Mouse (Mus musculus): ENCODE measurements around the gene Papln. TPM values are rescaled to one million over a fixed set of nuclear protein-coding genes. Genes with fewer than 3 reads are reported as not detected.

Gene Papln
- polyA plus RNA-seq, 1 experiment = 0.67 TPM

GRCm38 (mm10) chr12:83811901-83812300 is 48.5 kb downstream of the Papln start:
- H3K9ac ChIP-seq (ENCODE audit: low read depth, poor library complexity, severe bottlenecking) = no peak overlapping the region
- no peaks in the 10 kb centered on the region for H3K9me3 ChIP-seq (replicated peaks; ENCODE audit: control insufficient read depth, insufficient read depth, low read length, poor library complexity, severe bottlenecking)
- no peaks in the 10 kb centered on the region for H3K27me3 ChIP-seq (ENCODE audit: control insufficient read depth, insufficient read depth, low read length, poor library complexity, severe bottlenecking)
- no peak for TF ChIP-seq POLR2A (IDR thresholded peaks at IDR 0.05; ENCODE audit: insufficient read depth, low read length)
- TF ChIP-seq CTCF (IDR thresholded peaks at IDR 0.05; ENCODE audit: low read depth, low read length) = no peak
- TF ChIP-seq EP300 (IDR thresholded peaks at IDR 0.05; ENCODE audit: insufficient read depth, low read depth, low read length) = no peak
- H3K4me1 ChIP-seq (ENCODE audit: control insufficient read depth, insufficient read depth, low read length) = no peaks in the 10 kb centered on the region
- peaks cover 6% of the 10 kb centered on the region for H3K36me3 ChIP-seq (ENCODE audit: control insufficient read depth, insufficient read depth, low read length, poor library complexity, severe bottlenecking)
- no peak overlapping the region for H3K4me3 ChIP-seq (ENCODE audit: low read depth, low read length)
- H3K27ac ChIP-seq (ENCODE audit: insufficient read depth, low read length) = no peak overlapping the region

DNA sequence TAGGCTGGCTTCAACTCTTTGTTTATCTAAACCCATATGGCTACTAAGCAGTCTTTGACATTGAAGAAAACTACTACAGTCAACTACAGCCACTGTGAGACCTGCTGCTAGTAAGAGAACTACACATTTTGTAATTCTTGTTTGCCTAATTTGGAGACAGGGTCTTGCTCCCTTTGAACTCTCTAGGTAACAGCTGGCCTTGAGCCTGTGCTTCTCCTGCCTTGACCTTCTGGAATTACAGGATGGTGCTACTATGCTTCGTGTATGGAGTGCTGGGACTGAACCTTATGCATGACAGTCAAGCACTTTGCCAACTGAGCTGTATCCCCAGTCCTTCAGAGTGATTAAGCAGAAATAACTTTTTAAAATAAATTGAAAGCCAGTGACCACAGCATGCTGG is 53.2 kb downstream of the Papln start:
- H3K27me3 ChIP-seq (ENCODE audit: control insufficient read depth, insufficient read depth, low read length, poor library complexity, severe bottlenecking) = no peaks in the 10 kb centered on the region
- H3K36me3 ChIP-seq (ENCODE audit: control insufficient read depth, insufficient read depth, low read length, poor library complexity, severe bottlenecking) = no peaks in the 10 kb centered on the region
- H3K9ac ChIP-seq (ENCODE audit: low read depth, poor library complexity, severe bottlenecking) = no peak overlapping the region
- H3K4me3 ChIP-seq (ENCODE audit: low read depth, low read length) = no peak overlapping the region
- no peak overlapping the region for H3K27ac ChIP-seq (ENCODE audit: insufficient read depth, low read length)
- H3K9me3 ChIP-seq (replicated peaks; ENCODE audit: control insufficient read depth, insufficient read depth, low read length, poor library complexity, severe bottlenecking) = no peaks in the 10 kb centered on the region
- no peaks in the 10 kb centered on the region for H3K4me1 ChIP-seq (ENCODE audit: control insufficient read depth, insufficient read depth, low read length)
- TF ChIP-seq EP300 (IDR thresholded peaks at IDR 0.05; ENCODE audit: insufficient read depth, low read depth, low read length) (no peak), CTCF (IDR thresholded peaks at IDR 0.05; ENCODE audit: low read depth, low read length) (no peak), POLR2A (IDR thresholded peaks at IDR 0.05; ENCODE audit: insufficient read depth, low read length) (no peak)

GRCm38 (mm10) chr12:83830424-83830823 is 67.0 kb downstream of the Papln start:
- H3K4me3 ChIP-seq (ENCODE audit: low read depth, low read length) = no peak overlapping the region
- H3K27ac ChIP-seq (ENCODE audit: insufficient read depth, low read length) = no peak overlapping the region
- no peaks in the 10 kb centered on the region for H3K27me3 ChIP-seq (ENCODE audit: control insufficient read depth, insufficient read depth, low read length, poor library complexity, severe bottlenecking)
- H3K9ac ChIP-seq (ENCODE audit: low read depth, poor library complexity, severe bottlenecking) = no peak overlapping the region
- H3K9me3 ChIP-seq (replicated peaks; ENCODE audit: control insufficient read depth, insufficient read depth, low read length, poor library complexity, severe bottlenecking) = no peaks in the 10 kb centered on the region
- no peak for TF ChIP-seq POLR2A (IDR thresholded peaks at IDR 0.05; ENCODE audit: insufficient read depth, low read length)
- no peak for TF ChIP-seq CTCF (IDR thresholded peaks at IDR 0.05; ENCODE audit: low read depth, low read length)
- no peak for TF ChIP-seq EP300 (IDR thresholded peaks at IDR 0.05; ENCODE audit: insufficient read depth, low read depth, low read length)
- no peaks in the 10 kb centered on the region for H3K4me1 ChIP-seq (ENCODE audit: control insufficient read depth, insufficient read depth, low read length)
- no peaks in the 10 kb centered on the region for H3K36me3 ChIP-seq (ENCODE audit: control insufficient read depth, insufficient read depth, low read length, poor library complexity, severe bottlenecking)

- TF ChIP-seq EP300 (IDR thresholded peaks at IDR 0.05; ENCODE audit: insufficient read depth, low read depth, low read length) (no peak), POLR2A (IDR thresholded peaks at IDR 0.05; ENCODE audit: insufficient read depth, low read length) (no peak), CTCF (IDR thresholded peaks at IDR 0.05; ENCODE audit: low read depth, low read length) (no peak)
- Histone ChIP-seq H3K36me3 (ENCODE audit: control insufficient read depth, insufficient read depth, low read length, poor library complexity, severe bottlenecking) (no peaks in the 10 kb centered on the region), H3K9me3 (replicated peaks; ENCODE audit: control insufficient read depth, insufficient read depth, low read length, poor library complexity, severe bottlenecking) (no peaks in the 10 kb centered on the region)
Measured at GRCm38 (mm10) chr12:83833979-83834378, 70.5 kb downstream of the Papln start.

DNA sequence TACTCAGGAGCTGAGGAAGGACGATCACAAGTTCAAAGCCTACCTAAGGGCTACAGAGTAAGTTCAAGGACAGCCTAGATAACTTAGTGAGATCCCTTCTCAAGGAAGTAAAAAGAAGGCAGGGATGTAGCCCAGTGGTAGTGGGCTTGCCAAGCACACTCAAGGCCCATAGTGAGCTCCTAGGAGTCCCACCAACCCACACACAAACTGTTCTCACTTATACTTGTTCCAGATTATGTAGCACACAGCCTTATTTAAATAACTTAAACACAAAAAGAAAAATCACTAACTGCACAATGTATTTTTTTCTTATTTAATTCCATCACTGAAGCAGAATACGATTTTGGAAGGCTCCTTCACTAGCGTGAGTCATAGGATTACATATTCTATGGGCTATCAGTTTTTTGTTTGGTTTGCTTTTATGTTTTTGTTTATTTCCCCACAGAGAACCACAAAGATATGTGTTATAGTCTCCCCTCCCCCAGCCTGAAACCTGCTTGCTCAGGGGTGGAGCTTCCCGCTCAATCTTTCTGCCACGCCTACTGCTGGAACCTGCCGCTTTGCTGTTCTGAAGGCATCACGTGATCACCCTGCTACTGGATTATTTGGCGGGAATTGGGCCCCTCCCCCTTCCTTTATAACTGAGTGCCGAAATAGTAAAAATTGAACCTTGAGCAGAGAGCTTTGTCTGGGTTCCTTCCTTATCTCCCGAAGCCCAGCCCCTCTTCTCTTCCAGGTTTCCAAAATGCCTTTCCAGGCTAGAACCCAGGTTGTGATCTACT is 78.2 kb downstream of the Papln start:
- TF ChIP-seq POLR2A (IDR thresholded peaks at IDR 0.05; ENCODE audit: insufficient read depth, low read length) = no peak
- H3K27ac ChIP-seq (ENCODE audit: insufficient read depth, low read length) = no peak overlapping the region
- no peak overlapping the region for H3K4me3 ChIP-seq (ENCODE audit: low read depth, low read length)
- no peaks in the 10 kb centered on the region for H3K9me3 ChIP-seq (replicated peaks; ENCODE audit: control insufficient read depth, insufficient read depth, low read length, poor library complexity, severe bottlenecking)
- H3K27me3 ChIP-seq (ENCODE audit: control insufficient read depth, insufficient read depth, low read length, poor library complexity, severe bottlenecking) = no peaks in the 10 kb centered on the region
- no peaks in the 10 kb centered on the region; the same call in 1 of the 2 replicates for H3K36me3 ChIP-seq (ENCODE audit: control insufficient read depth, insufficient read depth, low read length, poor library complexity, severe bottlenecking)
- H3K9ac ChIP-seq (ENCODE audit: low read depth, poor library complexity, severe bottlenecking) = no peak overlapping the region
- H3K4me1 ChIP-seq (ENCODE audit: control insufficient read depth, insufficient read depth, low read length) = peaks cover 2% of the 10 kb centered on the region

More at GRCm38 (mm10) chr12:83833979-83834378, 70.5 kb downstream of the Papln start:
- H3K9ac ChIP-seq (ENCODE audit: low read depth, poor library complexity, severe bottlenecking) = no peak overlapping the region
- H3K27ac ChIP-seq (ENCODE audit: insufficient read depth, low read length) = no peak overlapping the region
- H3K27me3 ChIP-seq (ENCODE audit: control insufficient read depth, insufficient read depth, low read length, poor library complexity, severe bottlenecking) = no peaks in the 10 kb centered on the region
- H3K4me1 ChIP-seq (ENCODE audit: control insufficient read depth, insufficient read depth, low read length) = no peaks in the 10 kb centered on the region
- no peak overlapping the region for H3K4me3 ChIP-seq (ENCODE audit: low read depth, low read length)

Other genes with a start within 250 kb of the Papln start
- 125 and 134 TPM in 2 replicates for gene Dcaf4, start 243.2 kb upstream of the Papln start, polyA plus RNA-seq (2011; ENCODE audit: insufficient read depth, insufficient read length, low read depth, missing spikeins)
- 37.7 and 38.0 TPM in 2 replicates for gene Zfyve1, start 166.4 kb upstream of the Papln start, polyA plus RNA-seq (2011; ENCODE audit: insufficient read depth, insufficient read length, low read depth, missing spikeins)
- gene Rbm25, start 132.4 kb upstream of the Papln start, polyA plus RNA-seq (2011; ENCODE audit: insufficient read depth, insufficient read length, low read depth, missing spikeins) = 370 and 372 TPM in 2 replicates
- gene Psen1, start 75.5 kb upstream of the Papln start, polyA plus RNA-seq (2011; ENCODE audit: insufficient read depth, insufficient read length, low read depth, missing spikeins) = 49.5 and 55.4 TPM in 2 replicates
- gene Numb, start 158.3 kb downstream of the Papln start, polyA plus RNA-seq (2011; ENCODE audit: insufficient read depth, insufficient read length, low read depth, missing spikeins) = 43.5 and 47.3 TPM in 2 replicates
- gene Riox1, start 187.0 kb downstream of the Papln start, polyA plus RNA-seq (2011; ENCODE audit: insufficient read depth, insufficient read length, low read depth, missing spikeins) = 13.0 and 13.7 TPM in 2 replicates
- not detected in 2 replicates for gene Heatr4, start 221.2 kb downstream of the Papln start, polyA plus RNA-seq (2011; ENCODE audit: insufficient read depth, insufficient read length, low read depth, missing spikeins)
- gene Acot2, start 224.2 kb downstream of the Papln start, polyA plus RNA-seq (2011; ENCODE audit: insufficient read depth, insufficient read length, low read depth, missing spikeins) = 6.5 and 6.7 TPM in 2 replicates
- gene Acot1, start 245.9 kb downstream of the Papln start, polyA plus RNA-seq (2011; ENCODE audit: insufficient read depth, insufficient read length, low read depth, missing spikeins) = 36.4 and 48.7 TPM in 2 replicates

Data from ES-Bruce4 (cell line).